Mouse (Mus musculus): ENCODE data around the gene Dnajc8. TPM values are rescaled to one million over a fixed set of nuclear protein-coding genes. Genes with fewer than 3 reads are reported as not detected.
"Not testable (repeated sequence)": the region's sequence is repeated elsewhere in the genome, so short reads cannot be mapped to it uniquely, and the experiment has no call there.

Dnajc8 gene
- polyA plus RNA-seq, 1 experiment: 159 TPM

GRCm38 (mm10) chr4:132514555-132515135 is 20.7 kb upstream of the Dnajc8 start:
- peak; percentile 47 to 91 for DNase-seq (ENCODE audit: extremely low spot score in 1 of 2, low spot score in 1 of 2)

DNA sequence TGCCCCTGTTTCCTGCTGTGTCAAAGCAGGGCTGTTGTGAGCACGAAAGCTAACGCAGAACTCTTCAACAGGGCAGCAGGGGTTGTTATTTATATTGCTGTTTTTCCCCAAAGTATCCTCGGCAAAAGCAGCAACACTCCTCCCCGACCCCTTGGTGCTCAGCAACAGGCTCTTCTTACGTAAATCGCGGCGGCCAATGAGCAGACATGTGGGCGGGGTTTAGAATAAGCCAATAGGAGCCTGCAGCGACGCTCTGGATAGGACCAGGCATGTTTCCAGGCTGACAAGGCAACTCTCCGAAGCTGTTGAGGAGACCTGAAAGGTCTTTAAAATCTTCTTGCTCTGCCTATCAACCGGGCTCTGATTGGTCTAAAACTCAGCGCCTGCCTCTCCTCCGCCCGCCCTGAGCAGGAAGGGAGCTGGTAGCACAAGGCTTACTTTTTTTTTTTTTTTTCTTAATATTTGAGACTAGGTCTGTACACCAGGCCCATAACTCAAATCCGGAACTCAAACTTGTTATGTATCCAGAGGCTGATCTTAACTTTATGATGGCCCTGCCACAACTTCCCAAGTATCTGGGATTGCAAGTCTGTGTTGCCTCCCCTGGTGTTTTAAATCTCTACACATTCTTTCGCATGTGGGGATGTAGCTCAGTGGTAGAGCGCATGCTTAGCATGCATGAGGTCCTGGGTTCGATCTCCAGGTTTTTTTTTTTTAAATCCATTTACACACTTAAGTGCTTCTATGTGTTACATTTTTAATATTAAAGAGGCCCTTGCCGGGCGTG is 19.8 kb upstream of the Dnajc8 start:
- DNase-seq (ENCODE audit: extremely low spot score in 1 of 2, low spot score in 1 of 2): peak; percentile 91 to 94

- no peak for DNase-seq (ENCODE audit: extremely low spot score in 1 of 2, low spot score in 1 of 2)
Observed at GRCm38 (mm10) chr4:132518066-132518465, 17.3 kb upstream of the Dnajc8 start.

DNA sequence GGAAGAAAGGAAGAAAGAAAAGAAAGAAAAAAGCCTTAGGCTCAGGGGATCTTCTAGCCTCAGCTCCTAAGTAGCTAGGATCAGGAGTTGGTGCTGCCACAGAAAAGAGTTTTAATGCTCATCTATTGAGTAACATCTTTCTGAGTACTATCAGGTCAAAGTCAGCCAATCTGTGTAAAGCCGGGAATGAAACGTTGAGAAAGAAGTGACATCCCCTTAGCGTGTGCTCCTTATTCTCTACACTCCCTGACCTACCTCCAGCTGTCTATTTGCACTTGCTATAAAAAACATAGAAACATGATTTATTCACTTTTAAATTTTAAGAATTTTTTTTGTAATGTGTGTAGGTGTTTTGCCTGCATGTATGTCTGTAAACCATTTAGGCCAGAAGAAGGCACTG is 16.2 kb upstream of the Dnajc8 start:
- no peak for DNase-seq (ENCODE audit: extremely low spot score in 1 of 2, low spot score in 1 of 2)

GRCm38 (mm10) chr4:132524321-132524741 is 11.0 kb upstream of the Dnajc8 start:
- no peak for DNase-seq (ENCODE audit: extremely low spot score in 1 of 2, low spot score in 1 of 2)

DNA sequence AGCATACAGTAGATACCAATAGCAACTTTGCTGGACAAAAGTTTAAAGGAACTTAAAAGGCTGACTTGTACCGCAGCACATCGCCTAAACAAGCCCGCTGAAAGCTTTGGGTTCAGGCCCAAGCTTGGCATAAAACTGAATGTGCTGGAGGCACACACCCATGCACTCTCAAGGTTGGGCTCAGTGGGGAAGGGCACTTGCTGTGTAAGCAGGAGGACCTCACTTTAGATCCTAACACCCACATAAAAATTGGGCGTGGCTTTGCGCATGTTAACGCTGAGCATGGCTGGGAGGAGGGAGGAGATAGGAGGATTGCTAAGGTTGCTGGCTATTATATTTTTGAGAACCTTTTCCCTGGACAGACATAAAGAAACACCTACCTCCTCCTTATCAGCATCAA is 10.5 kb upstream of the Dnajc8 start:
- no peak for DNase-seq (ENCODE audit: extremely low spot score in 1 of 2, low spot score in 1 of 2)

GRCm38 (mm10) chr4:132526678-132527077 is 8.7 kb upstream of the Dnajc8 start:
- no peak for DNase-seq (ENCODE audit: extremely low spot score in 1 of 2, low spot score in 1 of 2)

- no peak for DNase-seq (ENCODE audit: extremely low spot score in 1 of 2, low spot score in 1 of 2)
Observed at GRCm38 (mm10) chr4:132527917-132528522, 7.3 kb upstream of the Dnajc8 start.

DNA sequence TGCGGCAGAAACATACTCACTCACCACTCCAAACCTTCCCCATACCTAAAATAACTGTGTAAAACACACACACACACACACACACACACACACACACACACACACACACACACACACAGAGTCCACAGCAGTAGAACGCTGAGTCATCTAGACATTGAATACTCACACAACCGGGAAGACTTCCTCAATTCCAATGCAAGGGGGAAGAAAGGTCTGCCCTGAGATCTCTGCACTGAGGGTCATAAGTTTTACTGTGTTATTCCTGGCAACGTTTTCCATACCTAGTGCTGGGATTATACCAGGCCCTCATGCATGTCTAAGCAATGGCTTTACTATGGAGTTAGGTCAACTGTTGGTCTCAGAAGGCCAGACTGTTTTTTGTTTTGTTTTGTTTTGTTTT is 6.0 kb upstream of the Dnajc8 start:
- DNase-seq (ENCODE audit: extremely low spot score in 1 of 2, low spot score in 1 of 2): no peak

- no peak for DNase-seq (ENCODE audit: extremely low spot score in 1 of 2, low spot score in 1 of 2)
Observed at GRCm38 (mm10) chr4:132530033-132530804, 5.1 kb upstream of the Dnajc8 start.

- peak in 1 of 2 experiments; percentile 45 for DNase-seq (ENCODE audit: extremely low spot score in 1 of 2, low spot score in 1 of 2)
Observed at GRCm38 (mm10) chr4:132532496-132532895, 2.9 kb upstream of the Dnajc8 start.

DNA sequence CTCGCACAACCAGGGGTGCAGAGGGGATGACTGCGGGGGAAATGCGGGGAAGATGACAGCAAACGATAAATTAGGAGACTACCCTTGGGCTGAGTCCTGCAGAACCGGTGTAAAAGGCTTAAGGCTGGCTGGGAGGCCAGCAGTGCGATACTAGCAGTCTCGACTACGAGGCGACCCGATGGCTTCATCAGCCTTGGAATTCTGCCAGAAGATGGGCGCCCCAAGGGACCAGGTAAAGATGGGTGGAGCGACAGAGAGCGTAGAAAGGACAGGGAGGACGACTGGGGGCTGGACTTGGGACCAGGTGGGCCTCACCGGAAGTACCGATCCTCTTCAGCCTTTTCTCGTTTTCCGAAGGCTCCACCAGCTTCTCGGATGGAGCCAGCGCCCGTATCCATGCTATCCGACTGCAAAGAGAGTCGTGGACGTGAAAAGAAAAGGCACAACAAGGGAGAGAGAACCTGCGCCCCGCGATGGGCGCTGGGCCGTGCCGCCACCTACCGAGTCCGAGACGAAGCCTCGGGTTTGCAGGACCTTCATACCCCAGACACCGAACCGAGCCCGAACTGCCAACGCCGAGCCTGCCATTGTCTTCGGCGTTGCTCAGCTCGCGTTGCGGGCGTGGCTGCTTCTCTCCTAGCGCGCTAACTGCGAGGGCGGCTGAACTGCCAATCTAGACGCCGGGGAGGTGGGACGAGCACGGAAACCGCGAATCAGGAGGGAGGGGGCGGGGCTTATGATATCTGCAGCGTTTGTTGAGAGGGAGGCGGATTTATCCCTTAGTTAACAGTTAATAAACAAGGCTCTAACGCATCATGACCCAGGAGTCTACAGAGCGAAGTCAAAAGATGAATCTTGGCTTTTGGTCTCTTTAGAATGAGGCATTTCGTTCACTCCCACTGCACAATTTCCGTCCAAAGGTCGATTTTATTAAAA is 2.1 kb upstream of the Dnajc8 start, which contains the start of gene Atpif1:
Atpif1 (minus strand) TSS at position 679 of the 936 bp plus-strand sequence.
- DNase-seq (ENCODE audit: extremely low spot score in 1 of 2, low spot score in 1 of 2): peak; percentile 74 to 91

- peak in 1 of 2 experiments; percentile 45 for DNase-seq (ENCODE audit: extremely low spot score in 1 of 2, low spot score in 1 of 2)
Observed at GRCm38 (mm10) chr4:132539481-132539880, 4.1 kb downstream of the Dnajc8 start.

- no peak for DNase-seq (ENCODE audit: extremely low spot score in 1 of 2, low spot score in 1 of 2)
Observed at GRCm38 (mm10) chr4:132541413-132541812, 6.1 kb downstream of the Dnajc8 start.

DNA sequence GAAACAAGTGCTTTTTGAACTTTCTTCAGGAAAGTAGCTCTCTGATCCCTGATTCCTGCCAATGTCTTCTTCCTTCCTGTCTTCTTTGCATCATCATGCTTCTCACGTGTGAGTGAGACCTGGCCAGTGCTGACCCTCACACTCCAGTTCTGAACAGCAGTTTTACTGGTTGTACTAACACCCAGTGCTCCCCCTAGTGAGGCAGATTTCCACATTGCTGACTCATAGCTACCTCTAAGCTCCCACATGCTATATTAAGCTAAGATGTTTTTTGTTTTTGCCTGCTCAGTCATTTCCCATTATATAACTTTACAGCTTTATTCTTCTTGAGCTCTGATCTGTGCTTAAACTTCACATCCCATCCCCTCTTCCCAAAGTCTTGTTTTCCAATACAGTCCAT is 7.4 kb downstream of the Dnajc8 start:
- DNase-seq (ENCODE audit: extremely low spot score in 1 of 2, low spot score in 1 of 2): peak; percentile 30 to 69

DNA sequence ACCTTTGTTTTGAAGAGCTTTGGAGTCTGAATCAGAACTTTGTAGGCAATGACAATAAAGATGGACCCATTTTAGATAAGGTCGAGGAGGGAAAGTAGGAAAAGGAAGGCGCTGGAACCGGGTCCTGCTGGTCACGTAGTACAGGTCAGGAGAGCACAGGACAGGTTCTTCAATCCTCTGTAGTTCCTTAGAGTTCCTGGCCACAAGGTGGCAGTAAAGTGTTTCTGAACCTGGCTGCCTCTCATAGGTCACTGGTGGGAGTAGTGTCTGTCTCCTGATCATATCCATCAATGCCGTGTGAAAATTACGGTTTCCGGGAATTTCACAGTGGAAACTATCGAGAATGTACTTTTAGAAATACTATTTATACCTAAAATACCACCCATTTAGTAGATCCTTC is 10.5 kb downstream of the Dnajc8 start:
- peak; percentile 52 to 86 for DNase-seq (ENCODE audit: extremely low spot score in 1 of 2, low spot score in 1 of 2)

- DNase-seq (ENCODE audit: extremely low spot score in 1 of 2, low spot score in 1 of 2): no peak
Observed at GRCm38 (mm10) chr4:132554221-132554620, 18.9 kb downstream of the Dnajc8 start.

GRCm38 (mm10) chr4:132554653-132555052 is 19.3 kb downstream of the Dnajc8 start:
- no peak for DNase-seq (ENCODE audit: extremely low spot score in 1 of 2, low spot score in 1 of 2)

- DNase-seq (ENCODE audit: extremely low spot score in 1 of 2, low spot score in 1 of 2): not testable (repeated sequence)
Observed at GRCm38 (mm10) chr4:132555550-132555949, 20.2 kb downstream of the Dnajc8 start.

- DNase-seq (ENCODE audit: extremely low spot score in 1 of 2, low spot score in 1 of 2): no peak
Observed at GRCm38 (mm10) chr4:132563261-132563660, 27.9 kb downstream of the Dnajc8 start.

All from frontal cortex, adult 2 months (tissue).